Mouse (Mus musculus) cerebellum, postnatal 25 days (tissue): ENCODE data around the gene Plekhd1.
A peak's percentile ranks its signal among the peaks of the same experiment; 100 is the strongest.

Experiments
- DNase-seq, 2 experiments: peaks; one replicate each; pipeline ENCODE4 v3.0.0; 2021; ENCODE audit warnings: mixed read lengths in 2 of 2

The Plekhd1 gene

DNA sequence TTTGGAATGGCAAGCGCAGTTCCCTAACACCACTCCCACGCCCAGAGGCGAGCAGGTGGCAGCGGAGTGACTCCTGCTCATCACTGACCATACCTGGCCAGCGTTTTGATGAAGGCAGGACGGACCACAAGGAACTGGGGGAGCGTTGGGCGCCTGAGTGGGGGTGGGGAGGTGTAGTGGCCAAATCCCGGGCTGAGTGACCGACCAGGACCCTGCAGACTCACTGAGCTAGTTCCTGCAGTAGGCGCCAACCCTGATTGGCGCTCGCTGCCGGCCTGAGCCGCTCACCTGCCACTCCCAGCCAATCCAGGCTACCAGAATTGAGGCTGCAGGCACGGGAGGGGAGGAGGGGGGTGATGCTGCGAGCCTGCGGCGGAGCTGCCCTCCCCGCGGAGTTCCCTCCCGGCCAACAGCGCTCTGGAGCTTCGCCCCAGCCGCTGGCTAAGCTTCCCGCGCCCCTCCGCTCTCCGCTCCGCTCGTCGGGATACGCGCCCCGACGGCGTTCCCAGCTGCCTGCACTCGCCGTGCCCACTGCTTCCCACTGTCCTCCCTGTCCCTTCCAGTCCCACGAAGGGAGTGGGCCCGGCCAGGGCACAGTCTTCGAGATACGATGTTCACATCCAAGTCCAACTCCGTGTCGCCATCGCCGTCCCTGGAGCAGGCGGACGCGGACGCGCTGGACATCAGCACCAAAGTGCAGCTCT is at the start of gene Plekhd1:
Plekhd1 (plus strand) TSS at position 323 of the 704 bp plus-strand sequence.
- peak; percentile 58 to 74 for DNase-seq

DNA sequence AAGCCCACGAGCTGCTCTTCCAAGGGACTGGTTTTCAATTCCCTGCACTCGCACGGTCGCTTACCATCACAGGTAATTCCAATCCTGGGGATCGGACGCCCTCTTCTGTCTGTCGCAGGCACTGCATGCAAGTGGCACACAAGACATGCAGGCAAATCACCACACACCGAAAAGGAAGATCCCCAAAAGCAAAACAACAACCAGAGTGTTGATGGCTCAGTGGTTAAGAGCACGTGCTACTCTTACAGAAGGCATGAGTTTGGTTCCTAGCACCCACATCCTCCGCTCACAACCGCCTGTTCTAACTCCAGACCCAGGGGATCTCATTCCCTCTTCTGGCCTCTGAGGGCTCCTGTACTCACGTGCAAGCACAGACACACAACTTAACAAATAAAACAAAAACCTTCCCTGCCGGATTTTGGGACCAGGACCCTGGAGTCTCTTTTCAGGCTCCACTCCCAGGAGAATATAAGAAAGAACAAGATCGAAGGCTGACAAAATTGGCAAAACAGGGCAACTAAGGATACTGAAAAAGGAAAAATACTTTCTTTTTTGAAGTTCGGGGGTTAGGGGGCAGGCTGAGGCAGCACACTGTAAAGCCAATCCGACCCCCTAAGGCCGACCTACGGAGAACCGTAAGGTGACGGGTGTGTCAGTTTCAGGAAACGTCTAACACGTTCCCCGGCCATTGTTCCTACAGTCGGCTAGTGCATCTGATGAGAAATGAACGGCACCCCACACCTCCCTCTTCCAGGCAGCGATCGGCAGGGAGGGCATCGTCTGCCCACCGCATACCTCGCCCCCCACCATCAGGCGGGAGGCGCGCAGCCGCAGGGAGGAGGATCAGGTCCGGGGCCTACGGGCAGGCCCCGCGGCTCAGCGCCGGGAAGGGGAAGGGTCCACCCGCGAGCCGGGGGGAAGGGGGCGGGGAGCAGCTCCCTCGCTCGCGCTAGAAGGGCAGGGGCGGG is 49.4 kb upstream of the Plekhd1 start:
- DNase-seq = peak; percentile 45 to 68

- peak; percentile 93 to 95 for DNase-seq
Observed at GRCm38 (mm10) chr12:80643693-80644505, 48.5 kb upstream of the Plekhd1 start, which contains the start of the genes Slc39a9 and Erh. Slc39a9 (plus strand) TSS chr12:80643883. Erh (minus strand) TSS chr12:80644341.

DNA sequence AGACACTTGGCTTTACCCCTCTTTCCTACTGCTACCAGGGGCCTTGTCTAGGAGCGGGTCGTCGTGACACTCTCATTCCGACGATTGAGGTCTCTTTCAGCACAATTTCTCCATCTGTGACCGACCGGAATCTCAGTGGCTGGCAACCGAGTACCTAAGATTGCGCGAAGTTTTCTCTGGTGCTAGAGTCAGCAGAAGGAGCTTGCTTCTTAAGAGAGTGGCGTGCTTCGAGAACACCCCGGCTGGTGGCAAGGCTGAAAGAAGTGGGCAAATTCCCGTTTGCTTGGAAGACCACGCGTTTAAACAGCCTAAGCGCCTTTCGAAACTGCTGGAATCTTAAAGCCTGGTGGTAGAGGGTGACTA is 47.9 kb upstream of the Plekhd1 start:
- DNase-seq = no peak

DNA sequence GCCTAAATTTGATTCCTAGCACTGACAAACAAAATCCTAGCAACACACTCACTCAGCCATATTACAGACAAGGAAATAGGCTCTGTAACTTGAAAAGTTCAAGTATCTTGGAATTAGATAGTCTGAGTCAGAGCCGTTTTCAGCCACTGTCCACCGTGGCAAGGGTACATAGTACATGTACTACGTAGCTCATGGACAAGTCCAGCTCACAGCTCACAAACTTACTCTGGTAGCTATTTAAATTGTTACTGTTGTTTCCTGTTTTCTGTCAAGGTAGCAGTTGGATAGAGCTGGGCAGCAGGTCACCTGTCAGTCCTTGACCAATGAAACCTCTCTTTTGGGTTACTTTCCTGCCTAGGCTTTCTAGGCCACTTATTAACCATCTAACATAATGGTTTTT is 46.0 kb upstream of the Plekhd1 start:
- DNase-seq = no peak

- peak; percentile 44 to 57 for DNase-seq
Observed at GRCm38 (mm10) chr12:80653951-80654658, 38.3 kb upstream of the Plekhd1 start.

- DNase-seq = no peak
Observed at GRCm38 (mm10) chr12:80654659-80655025, 37.7 kb upstream of the Plekhd1 start.

GRCm38 (mm10) chr12:80658661-80659060 is 33.7 kb upstream of the Plekhd1 start:
- no peak for DNase-seq

- DNase-seq = no peak
Observed at GRCm38 (mm10) chr12:80662322-80662721, 30.1 kb upstream of the Plekhd1 start.

DNA sequence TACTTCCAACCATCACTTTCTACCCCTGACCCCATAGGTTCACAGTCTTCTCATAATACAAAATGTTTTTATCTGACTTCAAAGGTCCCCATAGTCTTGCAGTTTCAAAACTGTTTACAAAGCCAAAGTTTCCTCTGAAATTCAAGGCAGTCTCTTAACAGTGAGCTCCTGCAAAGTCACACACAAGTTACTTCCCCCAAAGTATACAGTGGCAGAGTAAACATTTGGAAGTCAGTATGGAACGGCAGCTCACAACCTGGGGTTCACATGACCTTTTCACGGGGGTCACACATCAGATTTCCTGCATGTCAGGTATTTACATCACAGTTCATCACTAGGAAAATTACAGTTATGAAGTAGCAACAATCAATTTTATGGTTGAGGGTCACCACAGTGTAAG is 28.5 kb upstream of the Plekhd1 start:
- DNase-seq = no peak

- DNase-seq = no peak
Observed at GRCm38 (mm10) chr12:80668391-80668790, 24.0 kb upstream of the Plekhd1 start.

GRCm38 (mm10) chr12:80673170-80673569 is 19.2 kb upstream of the Plekhd1 start:
- peak; percentile 66 to 76 for DNase-seq

GRCm38 (mm10) chr12:80681340-80681739 is 11.1 kb upstream of the Plekhd1 start:
- DNase-seq = peak; percentile 43 to 56

DNA sequence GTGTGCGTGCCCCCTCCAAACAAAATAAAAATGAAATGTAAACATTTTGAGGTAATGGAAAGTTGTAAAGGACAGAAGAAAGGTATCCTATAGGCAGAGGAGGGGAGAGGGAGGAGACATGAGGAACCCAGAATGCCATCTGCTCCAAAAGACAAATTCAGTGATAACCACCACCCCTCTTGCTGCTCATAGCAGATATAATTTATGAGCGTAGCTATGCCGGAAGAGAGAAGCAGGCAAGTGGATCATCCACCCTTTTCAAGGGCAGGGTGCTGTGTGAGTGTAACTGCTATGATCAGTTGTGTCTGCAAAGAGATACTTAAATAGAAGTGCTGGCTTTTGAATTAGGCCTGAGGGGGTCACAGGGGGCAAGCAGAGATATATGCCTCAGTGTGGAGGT is 8.8 kb upstream of the Plekhd1 start:
- DNase-seq = no peak

GRCm38 (mm10) chr12:80684316-80684715 is 8.1 kb upstream of the Plekhd1 start:
- DNase-seq = no peak

GRCm38 (mm10) chr12:80687788-80688211 is 4.6 kb upstream of the Plekhd1 start:
- peak; percentile 58 to 76 for DNase-seq

- DNase-seq = no peak
Observed at GRCm38 (mm10) chr12:80689696-80690095, 2.7 kb upstream of the Plekhd1 start.

DNA sequence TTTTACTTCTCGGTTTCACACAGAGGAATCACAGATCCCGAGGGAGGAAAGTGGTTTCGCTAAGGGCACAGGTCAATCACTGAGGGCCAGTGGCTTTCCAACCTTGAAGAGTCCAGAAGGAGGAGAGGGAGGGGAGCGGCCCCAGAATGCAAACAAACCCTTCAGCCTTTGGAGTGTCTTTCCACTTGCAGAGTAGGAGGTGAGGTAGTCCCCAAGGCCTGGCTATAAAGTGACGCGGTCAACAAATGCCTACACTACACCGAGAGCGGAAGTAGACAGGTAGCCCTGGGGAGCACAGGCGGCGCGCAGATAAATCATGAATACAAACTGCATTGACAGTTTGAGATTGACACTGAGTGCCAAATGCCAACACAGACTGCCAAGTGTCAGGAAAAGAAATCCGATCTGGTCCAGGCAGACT is 710 bp upstream of the Plekhd1 start:
- no peak for DNase-seq

DNA sequence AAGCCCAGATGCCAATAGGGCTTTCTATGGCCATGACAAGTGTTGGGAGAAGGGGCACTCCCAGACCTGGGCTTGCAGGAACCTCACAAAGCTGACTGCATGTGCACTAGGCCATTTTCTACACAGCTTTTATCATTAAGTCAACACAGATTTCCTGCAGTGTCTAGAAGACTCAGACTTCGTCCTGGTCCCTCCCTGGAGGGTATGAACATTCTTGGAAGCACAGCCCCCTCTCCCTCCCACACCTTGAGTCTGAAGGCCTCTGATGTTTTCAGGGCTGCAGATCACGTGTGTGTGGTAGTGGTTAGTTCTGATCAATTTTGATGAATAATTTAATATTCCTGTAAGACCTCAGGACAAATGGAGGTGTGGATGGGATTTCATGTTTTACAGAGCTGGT is 1.3 kb downstream of the Plekhd1 start:
- no peak for DNase-seq

- no peak for DNase-seq
Observed at GRCm38 (mm10) chr12:80695004-80695403, 2.6 kb downstream of the Plekhd1 start.

DNA sequence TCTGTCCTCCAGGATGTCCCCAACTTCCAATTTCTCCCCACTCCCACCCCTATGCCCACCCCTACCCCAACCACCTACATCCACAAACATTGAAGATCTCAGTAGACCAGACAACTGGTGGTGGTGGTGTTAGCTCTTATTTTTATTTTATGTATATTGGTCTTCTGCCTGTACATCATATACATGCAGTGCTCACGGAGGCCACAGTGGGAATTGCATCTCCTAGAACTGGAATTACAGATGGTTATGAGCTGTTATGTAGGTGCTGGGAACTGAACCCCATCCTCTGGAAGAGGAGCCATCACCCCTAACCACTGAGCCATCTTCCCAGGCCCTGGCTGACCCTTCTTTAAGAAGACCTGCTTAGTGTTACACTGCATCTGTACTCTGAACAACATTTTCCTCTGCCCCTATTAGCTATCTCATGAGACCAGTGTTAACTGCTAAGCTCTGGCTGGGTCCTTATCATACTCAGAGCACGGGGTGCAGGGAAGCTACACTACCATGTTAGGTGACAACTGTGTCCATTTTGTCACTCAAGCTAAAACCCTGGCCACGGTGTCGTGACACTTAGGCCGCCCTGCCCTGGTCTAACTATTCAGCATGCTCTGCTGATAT is 6.2 kb downstream of the Plekhd1 start:
- DNase-seq = no peak

GRCm38 (mm10) chr12:80699144-80699531 is 6.7 kb downstream of the Plekhd1 start:
- no peak for DNase-seq
